Mouse (Mus musculus) forebrain, postnatal 0 days (tissue): ENCODE results near the gene Cldn18. TPM values are rescaled to one million over a fixed set of nuclear protein-coding genes. Genes with fewer than 3 reads are reported as not detected.

ENCODE experiments used
- ATAC-seq: fragments of 200-750 bp; cut with Nextera tagmentation; 2 replicates; pipeline ENCODE4 v1.8.0; 2017; ENCODE audit warnings: mild to moderate bottlenecking, moderate library complexity
- DNase-seq: peaks from one replicate; pipeline ENCODE4 v3.0.0-alpha.2; 2015
- H3K27ac ChIP-seq: fragments of 300-500 bp; sonication (generic); 2 replicates; pipeline ENCODE4 v1.5.1; 2014; ENCODE audit warnings: low read depth, mild to moderate bottlenecking, antibody characterized with exemption, low read length, moderate library complexity, mixed read lengths
- H3K27me3 ChIP-seq: fragments of 300-500 bp; sonication (generic); 2 replicates; pipeline ENCODE4 v1.6.1; 2014; ENCODE audit warnings: mild to moderate bottlenecking, low read length, mixed read lengths; ENCODE audit not compliant: insufficient read depth
- H3K36me3 ChIP-seq: fragments of 300-500 bp; sonication (generic); 2 replicates; pipeline ENCODE4 v1.6.1; 2014; ENCODE audit warnings: mild to moderate bottlenecking, moderate library complexity; ENCODE audit not compliant: insufficient read depth
- H3K4me1 ChIP-seq: fragments of 300-500 bp; sonication (generic); 2 replicates; pipeline ENCODE4 v1.6.1; 2014; ENCODE audit warnings: antibody characterized with exemption; ENCODE audit not compliant: insufficient read depth
- H3K4me2 ChIP-seq: fragments of 300-500 bp; sonication (generic); 2 replicates; pipeline ENCODE4 v1.6.1; 2014; ENCODE audit warnings: low read depth, mild to moderate bottlenecking, moderate library complexity
- H3K4me3 ChIP-seq: fragments of 300-500 bp; sonication (generic); 2 replicates; pipeline ENCODE4 v1.5.1; 2014; ENCODE audit warnings: low read depth, low read length, mixed read lengths
- H3K9ac ChIP-seq: fragments of 300-500 bp; sonication (generic); 2 replicates; pipeline ENCODE4 v1.6.1; 2014; ENCODE audit warnings: mild to moderate bottlenecking
- H3K9me3 ChIP-seq: fragments of 300-500 bp; sonication (generic); 2 replicates; pipeline ENCODE4 v1.6.1; 2016; ENCODE audit warnings: low read length
- CTCF ChIP-seq: sonication (generic); IDR thresholded peaks from 2 replicates; pipeline ENCODE4 v1.5.1; 2016; ENCODE audit warnings: antibody characterized with exemption, control low read depth, low read depth
- WGBS: fragments of 180-500 bp; shearing (Covaris S2); extraction: QIAGEN DNeasy Blood & Tissue Kit; methylation state at CpG from one replicate; pipeline ENCODE4 v1.1.7; 2014; 5-methylcytosine and 5-hydroxymethylcytosine counted together
- polyA plus RNA-seq: library from polyadenylated mRNA; unstranded; fragments of >200 nt; fragmentation: Nextera tagmentation; extraction: Ambion mirVana; gene quantifications from 2 replicates; pipeline ENCODE4 v1.2.1, GENCODE M21; 2015
- total RNA-seq: library from RNA; depleted of rRNA; stranded (reverse); fragments of >200 nt; gene quantifications from 2 replicates; pipeline ENCODE4 v1.2.3, GENCODE M21; 2014

Cldn18 gene
- total and polyA plus RNA-seq, 2 experiments from 2014 or later, result not detected

- 75% methylated on average over 11 of the region's 11 CpGs for WGBS
- H3K9ac ChIP-seq, result no peak overlapping the region
- no peak overlapping the region for H3K27ac ChIP-seq
- no peak for ATAC-seq
- no peaks in the 10 kb centered on the region for H3K4me1 ChIP-seq
- H3K4me2 ChIP-seq, result no peak overlapping the region
- H3K4me3 ChIP-seq, result no peak overlapping the region
- TF ChIP-seq CTCF, result no peak
- H3K9me3 ChIP-seq, result no peaks in the 10 kb centered on the region
- H3K27me3 ChIP-seq, result no peaks in the 10 kb centered on the region
- DNase-seq, result no peak
- no peaks in the 10 kb centered on the region for H3K36me3 ChIP-seq
Observed at GRCm38 (mm10) chr9:99727819-99728218, 10.8 kb upstream of the Cldn18 start.

DNA sequence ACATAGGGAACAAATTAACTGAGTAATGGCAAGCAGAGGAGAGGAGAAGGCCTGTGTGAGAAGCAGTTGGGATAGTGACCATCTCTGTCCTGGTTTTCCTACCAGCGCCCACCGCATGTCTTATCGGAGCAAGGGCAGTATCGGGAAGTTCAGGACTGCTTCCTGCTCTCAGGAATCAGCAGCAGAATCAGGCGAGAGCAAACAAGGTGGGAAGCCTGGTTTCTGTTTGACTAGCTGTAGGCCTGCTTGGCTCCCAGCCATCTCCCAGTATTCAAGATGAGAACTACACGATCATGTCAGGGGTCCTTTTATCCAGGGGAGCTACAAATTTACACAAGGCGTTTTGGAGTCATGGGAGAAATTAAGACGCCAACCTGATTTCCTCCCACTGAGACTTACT lies 8.2 kb upstream of the Cldn18 start:
- Histone ChIP-seq H3K36me3 (no peaks in the 10 kb centered on the region), H3K9me3 (no peaks in the 10 kb centered on the region), H3K4me1 (no peaks in the 10 kb centered on the region), H3K27me3 (no peaks in the 10 kb centered on the region), H3K27ac (no peak overlapping the region), H3K4me2 (no peak overlapping the region), H3K4me3 (no peak overlapping the region), H3K9ac (no peak overlapping the region)
- ATAC-seq, result no peak
- WGBS, result 80% methylated on average over 8 of the region's 8 CpGs
- no peak for DNase-seq
- TF ChIP-seq CTCF, result no peak

- Histone ChIP-seq H3K36me3 (no peaks in the 10 kb centered on the region), H3K4me1 (no peaks in the 10 kb centered on the region), H3K4me3 (no peak overlapping the region), H3K27me3 (no peaks in the 10 kb centered on the region), H3K9ac (no peak overlapping the region), H3K9me3 (no peaks in the 10 kb centered on the region), H3K4me2 (no peak overlapping the region), H3K27ac (no peak overlapping the region)
- no peak for DNase-seq
- no peak for ATAC-seq
- 38% methylated on average over 1 of the region's 1 CpGs for WGBS
- no peak for TF ChIP-seq CTCF
Observed at GRCm38 (mm10) chr9:99720011-99720410, 2.9 kb upstream of the Cldn18 start.

DNA sequence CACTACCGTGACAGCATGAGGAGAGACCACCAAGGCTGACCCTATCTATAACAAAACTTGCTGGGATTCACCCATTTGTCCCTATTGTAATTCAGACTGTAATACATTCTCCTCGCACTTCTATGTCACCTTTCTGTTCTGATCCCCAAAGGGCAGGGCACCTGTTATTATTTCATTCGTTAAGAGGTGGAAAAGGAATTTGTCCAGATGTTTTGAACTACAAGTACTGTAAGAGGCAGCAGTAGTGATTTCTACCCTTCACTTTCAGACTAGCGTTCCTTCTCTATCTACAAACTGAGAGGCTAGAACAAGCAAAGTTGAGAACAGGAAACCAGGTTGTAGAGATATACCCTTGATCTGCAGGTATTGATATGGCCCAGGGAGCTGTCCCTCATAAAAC lies 6.8 kb downstream of the Cldn18 start:
- Histone ChIP-seq H3K4me3 (no peak overlapping the region), H3K27me3 (no peaks in the 10 kb centered on the region), H3K4me2 (no peak overlapping the region), H3K27ac (no peak overlapping the region), H3K9ac (no peak overlapping the region), H3K9me3 (no peaks in the 10 kb centered on the region), H3K4me1 (no peaks in the 10 kb centered on the region), H3K36me3 (no peaks in the 10 kb centered on the region)
- no peak for ATAC-seq
- 88% methylated on average over 4 of the region's 4 CpGs for WGBS
- no peak for DNase-seq
- TF ChIP-seq CTCF, result no peak

DNA sequence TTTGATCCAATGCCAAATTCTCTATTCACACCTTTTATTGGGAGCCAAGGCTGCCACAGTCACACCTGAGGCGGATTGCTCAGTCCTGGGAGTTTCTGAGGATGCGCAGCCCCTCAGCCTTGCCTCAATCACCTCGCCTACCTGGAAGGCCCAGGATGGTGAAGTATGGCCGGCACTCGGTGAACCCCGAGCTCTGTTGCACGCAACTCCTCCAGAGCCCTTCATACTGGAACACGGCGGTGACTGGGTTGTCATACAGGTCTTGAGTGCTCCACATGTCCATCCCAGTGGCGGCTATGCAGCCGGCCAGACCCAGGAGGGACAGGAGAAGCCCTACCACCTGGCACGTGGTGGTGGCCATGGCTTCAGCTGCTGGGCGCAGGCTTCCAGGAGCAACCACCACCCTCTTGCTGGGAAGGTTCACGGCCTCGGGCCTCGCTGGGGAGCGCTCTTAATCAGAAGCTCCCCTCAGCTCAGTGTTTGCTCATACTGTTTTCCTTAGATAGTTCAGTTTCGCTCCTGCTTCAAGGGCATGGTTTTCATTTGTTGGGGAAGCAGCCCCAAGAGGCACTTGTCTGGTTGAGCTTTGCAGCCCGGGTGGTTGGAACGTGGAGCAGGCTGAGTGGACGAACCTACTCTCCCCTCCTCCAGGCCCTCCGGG lies 7.3 kb downstream of the Cldn18 start:
- ATAC-seq, result no peak
- Histone ChIP-seq H3K4me1 (no peaks in the 10 kb centered on the region), H3K4me3 (no peak overlapping the region), H3K9ac (no peak overlapping the region), H3K9me3 (no peaks in the 10 kb centered on the region), H3K27ac (no peak overlapping the region), H3K36me3 (no peaks in the 10 kb centered on the region), H3K4me2 (no peak overlapping the region), H3K27me3 (no peaks in the 10 kb centered on the region)
- DNase-seq, result no peak
- WGBS, result 90% methylated on average over 22 of the region's 22 CpGs
- TF ChIP-seq CTCF, result no peak

- WGBS, result 73% methylated on average over 11 of the region's 11 CpGs
- Histone ChIP-seq H3K4me2 (no peak overlapping the region), H3K4me1 (no peaks in the 10 kb centered on the region), H3K9ac (no peak overlapping the region), H3K36me3 (no peaks in the 10 kb centered on the region), H3K27me3 (no peaks in the 10 kb centered on the region), H3K27ac (no peak overlapping the region), H3K9me3 (no peaks in the 10 kb centered on the region), H3K4me3 (no peak overlapping the region)
- ATAC-seq (no peak), DNase-seq (no peak)
- TF ChIP-seq CTCF, result no peak
Observed at GRCm38 (mm10) chr9:99707425-99708126, 9.5 kb downstream of the Cldn18 start.

DNA sequence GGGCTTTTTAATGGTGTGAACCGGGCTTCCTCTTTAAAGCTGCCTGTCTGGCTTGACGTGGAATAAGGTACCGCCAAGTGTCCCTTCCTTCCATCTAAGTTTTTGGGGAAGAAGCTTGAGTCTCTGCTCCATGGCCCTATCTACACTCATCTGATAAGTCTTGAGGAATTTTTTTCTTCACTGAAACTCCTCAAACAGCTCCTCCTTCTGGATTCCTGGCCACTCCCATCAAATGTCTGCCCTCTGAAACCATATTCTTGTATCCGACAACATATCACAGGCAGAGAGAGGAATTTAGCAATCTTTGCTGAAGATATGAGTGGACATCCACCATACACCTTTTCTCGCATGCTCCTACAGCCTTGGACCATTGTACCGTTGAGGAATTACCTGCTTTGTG lies 10.8 kb downstream of the Cldn18 start:
- 96% methylated on average over 6 of the region's 6 CpGs for WGBS

More for the DNA sequence above, 10.8 kb downstream of the Cldn18 start:
- ATAC-seq (no peak), DNase-seq (no peak)
- no peaks in the 10 kb centered on the region for H3K27me3 ChIP-seq
- H3K4me3 ChIP-seq, result no peak overlapping the region
- H3K4me2 ChIP-seq, result no peak overlapping the region
- no peak overlapping the region for H3K27ac ChIP-seq
- H3K9ac ChIP-seq, result no peak overlapping the region
- no peaks in the 10 kb centered on the region for H3K4me1 ChIP-seq
- H3K9me3 ChIP-seq, result no peaks in the 10 kb centered on the region
- TF ChIP-seq CTCF, result no peak
- H3K36me3 ChIP-seq, result no peaks in the 10 kb centered on the region
